Mouse (Mus musculus) adrenal gland, postnatal 14 days (tissue): Measurements from ENCODE around the gene Zfp46. TPM values are rescaled to one million over a fixed set of nuclear protein-coding genes. Genes with fewer than 3 reads are reported as not detected.

Experiments used
- DNase-seq: peaks from one replicate; pipeline ENCODE4 v3.0.0; 2021; ENCODE audit warnings: mixed read lengths
- total RNA-seq: library from RNA; stranded (reverse); gene quantifications from 2 replicates; pipeline ENCODE4 v1.2.3, GENCODE M21; 2021

Zfp46 gene
- total RNA-seq, 1 experiment from 2014 or later, result 27.1 TPM

DNA sequence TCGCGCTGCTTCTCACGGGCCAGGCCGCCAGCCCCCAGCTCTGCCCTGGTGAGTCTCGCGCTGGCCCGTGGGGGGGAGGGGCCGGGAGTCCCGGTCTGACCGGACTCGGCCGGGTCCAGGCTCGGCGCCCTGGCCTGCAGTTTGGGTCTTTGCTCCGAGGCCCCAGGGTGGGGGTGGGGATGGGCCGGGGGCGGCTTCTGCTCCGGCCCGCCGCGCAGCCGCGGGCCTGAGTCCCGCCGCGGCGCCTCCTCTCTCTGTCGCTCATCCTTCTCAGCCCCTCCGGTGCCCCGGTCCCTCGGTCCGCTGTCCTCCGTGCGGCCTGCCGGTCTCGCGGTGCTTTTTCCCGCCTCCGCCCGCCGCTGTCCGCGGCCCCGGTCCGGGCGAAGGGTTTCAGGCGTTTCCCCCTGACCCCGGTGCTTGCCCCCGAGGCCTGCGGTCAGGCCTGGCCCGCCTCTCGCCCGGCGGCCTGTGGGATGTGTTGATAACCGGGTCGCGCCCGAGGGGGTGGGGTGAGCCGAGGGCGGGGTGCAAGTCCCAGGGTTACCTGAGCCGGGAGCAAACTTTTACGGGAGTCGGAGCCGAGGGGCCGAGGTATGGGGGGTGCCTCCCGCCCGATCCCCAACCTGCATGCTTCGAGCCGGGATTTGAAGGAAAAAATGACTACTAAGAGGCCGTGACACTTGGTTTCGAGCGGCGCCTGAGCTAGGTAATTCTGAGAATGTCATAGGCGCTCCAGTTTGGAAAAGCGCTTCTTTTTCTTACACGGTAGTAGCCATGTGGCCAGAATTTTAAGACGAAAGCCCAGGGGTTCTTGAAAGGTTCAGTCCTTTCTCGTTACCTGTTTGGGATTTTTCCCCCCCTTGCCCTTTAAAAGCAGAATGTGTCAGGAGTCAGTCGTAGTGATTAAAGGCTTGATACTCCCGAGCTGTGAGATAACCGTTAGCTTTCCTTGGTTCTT lies 26.8 kb downstream of the Zfp46 start:
- DNase-seq, result peak; percentile 70

DNA sequence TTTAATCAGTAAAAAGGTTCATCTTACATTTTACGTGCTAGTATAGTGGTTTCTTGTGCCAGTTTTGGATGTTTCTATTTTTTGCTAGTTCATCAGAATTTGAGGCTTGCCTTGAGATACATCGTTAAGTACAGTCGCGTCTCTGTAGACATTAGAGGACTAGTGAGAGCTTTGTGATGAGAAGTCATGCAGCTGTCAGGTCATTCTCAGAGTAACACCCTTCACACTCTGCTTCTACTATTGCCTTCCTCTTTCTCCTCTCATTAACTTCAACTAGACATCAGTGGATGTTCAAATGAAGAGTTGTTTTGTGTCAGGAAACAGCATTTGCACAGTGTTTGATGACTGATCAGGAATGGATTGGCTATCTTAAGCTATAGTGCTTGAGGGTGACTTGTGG lies 28.1 kb downstream of the Zfp46 start:
- DNase-seq, result no peak

DNA sequence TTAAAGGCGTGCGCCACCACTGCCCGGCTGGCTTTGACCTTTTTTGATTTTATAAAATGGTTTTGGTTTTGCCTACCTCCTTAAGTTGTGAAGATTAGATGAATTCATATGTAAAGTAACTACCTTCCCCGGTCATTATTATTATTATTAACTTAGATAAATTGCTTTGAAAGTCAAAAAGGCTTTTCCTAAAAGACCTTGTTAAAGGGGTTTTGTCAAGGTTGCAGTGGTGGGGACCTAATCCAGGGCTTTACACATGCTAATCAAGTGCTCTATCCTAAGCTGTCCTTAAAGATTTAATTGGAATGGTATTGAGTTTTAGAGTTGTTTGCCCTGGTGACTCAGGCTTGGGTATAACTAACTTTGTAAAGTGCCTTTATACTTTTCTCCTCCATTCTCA lies 33.2 kb downstream of the Zfp46 start:
- no peak for DNase-seq

DNA sequence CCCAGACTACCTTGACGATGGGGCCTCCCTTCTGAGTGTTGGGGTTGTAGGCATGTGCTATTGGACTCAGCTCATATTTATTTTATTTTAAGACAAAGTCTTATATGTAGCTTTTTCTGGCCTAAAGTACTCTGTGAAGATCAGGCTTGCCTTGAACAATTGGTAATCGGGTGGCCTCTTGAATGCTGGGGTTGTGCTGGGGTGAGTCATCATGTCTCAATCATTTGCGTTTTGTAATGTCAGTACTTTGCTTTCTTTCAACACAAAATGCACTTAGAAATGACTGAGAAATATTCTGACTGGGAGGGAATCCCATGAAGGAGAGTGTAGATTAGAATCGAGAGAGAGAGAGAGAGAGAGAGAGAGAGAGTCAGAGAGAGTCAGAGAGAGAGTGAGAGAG lies 35.5 kb downstream of the Zfp46 start:
- peak; percentile 42 for DNase-seq

DNA sequence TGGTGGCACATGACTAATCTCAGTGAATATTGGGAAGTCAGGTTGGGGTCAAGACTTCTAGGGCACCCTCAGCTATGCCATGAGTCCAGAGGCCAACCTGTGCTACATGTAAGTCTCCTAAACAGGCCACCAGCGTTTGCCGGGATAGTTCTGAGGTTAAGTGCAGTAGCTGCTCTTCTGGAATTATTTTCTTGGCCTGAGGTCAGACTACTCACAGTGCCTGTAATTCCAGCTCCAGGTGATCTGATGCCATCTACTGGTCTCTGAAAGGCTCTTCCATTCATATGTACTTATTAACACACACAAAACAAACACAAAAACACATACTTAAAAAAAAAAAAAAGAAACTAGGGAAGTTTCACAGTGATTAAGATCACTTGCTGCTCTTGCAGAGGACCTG lies 39.7 kb downstream of the Zfp46 start:
- DNase-seq, result peak; percentile 26

DNA sequence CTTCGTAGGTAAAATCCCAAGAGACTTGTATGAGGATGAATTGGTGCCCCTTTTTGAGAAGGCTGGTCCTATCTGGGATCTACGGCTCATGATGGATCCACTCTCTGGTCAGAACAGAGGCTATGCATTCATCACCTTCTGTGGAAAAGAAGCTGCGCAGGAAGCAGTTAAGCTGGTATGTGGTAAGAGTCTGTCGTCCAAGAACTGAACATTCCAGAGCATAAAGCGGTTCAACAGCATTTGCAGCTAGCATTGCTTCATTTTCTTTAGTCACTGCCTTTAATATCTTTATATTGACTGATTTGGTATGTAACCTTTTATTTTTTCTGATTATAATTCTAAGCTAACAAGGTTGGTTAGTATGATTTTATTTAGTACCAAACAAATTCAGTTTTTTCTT lies 42.8 kb downstream of the Zfp46 start:
- DNase-seq, result no peak

DNA sequence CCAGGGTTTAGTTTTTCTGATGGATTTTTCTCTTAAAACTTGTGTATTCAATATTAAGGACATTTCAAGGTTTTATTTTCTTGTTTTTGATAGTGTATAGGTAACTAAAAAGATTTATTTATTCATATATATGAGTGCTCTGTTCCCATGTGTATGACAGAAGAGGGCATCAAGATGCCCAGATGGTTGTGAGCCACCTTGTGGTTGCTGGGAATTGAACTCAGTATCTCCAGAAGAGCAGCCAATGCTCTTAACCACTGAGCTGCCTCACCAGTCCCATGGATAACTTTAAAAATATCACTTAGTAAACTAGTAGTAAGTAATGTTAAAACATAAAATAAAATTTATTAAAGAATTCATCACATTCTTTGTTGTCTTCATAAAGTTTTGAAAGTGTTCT lies 43.6 kb downstream of the Zfp46 start:
- no peak for DNase-seq

DNA sequence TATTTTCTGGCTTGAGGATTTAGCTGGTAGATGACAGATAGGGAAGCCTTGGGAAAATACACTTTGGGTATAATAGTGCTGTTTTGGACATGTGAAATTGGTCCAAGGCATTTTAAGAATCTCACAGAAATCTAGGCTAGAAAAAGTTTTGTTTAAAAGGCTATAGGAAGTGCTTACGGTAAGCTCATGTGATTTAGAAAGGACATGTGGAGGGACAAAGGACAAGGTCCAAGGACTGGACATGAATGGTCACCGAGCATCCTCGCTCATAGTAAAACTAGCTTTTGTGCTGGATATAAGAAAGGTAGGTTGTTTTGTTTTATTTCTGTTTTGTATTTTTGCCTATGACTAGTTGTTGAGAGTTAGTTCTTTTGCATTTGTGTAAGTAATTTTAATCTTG lies 47.2 kb downstream of the Zfp46 start:
- no peak for DNase-seq

DNA sequence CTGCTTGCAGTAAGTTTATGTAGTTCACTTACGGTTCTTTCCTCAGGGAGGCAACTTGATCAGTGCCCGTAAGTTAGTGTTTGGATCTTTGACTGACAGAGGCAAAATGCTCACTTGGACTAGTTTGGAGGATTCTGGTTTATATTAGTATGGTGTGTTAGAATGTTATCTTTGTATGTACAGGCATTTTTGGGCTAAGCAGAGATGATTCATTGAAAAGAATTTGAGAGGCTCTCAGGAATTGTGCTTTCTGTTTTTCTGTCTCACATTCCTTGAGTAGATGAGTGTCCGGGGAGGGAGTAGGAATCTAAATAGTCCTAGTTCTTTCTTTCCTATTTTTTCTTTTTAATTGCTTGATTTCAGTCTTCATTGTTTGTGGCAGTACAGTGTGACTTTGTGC lies 48.7 kb downstream of the Zfp46 start:
- no peak for DNase-seq

DNA sequence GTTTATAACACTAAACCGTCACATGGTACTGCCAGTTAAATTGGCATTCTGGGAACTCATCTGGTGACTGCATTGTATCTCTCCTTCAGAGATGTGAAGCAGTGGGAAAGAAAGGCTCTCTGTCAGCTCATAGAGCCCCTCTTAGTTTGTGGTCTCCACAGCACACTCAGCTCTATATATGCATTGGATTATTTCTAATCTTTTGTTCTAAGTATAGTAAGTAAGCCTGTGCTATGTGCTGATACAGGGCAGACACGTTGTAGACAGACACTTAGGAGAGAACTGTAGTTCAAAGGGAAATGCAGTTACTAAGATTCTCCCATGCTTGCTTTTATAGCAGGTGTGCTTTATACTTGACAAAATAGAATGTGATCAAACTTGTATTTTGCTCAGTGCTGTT lies 50.6 kb downstream of the Zfp46 start:
- DNase-seq, result no peak

DNA sequence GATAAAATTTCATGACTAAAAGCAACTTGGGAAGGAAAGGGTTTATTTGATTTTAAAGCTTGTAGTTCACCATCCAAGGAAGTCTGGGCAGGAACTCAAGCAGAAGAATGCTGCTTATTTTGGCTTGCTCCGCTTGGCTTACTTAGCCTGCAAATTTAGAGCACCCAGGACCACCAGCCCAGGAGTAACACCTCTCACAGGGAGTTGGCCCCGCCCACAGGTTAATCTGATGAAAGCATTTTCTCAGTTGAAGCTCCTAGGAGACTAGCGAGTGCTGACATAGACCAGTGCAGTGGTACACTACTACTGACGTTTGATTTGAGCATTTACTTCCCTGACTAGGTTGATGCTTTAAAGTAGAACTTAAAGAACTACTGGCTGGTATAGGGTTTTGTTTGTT lies 52.6 kb downstream of the Zfp46 start:
- no peak for DNase-seq

Other genes starting within 250 kb of the Zfp46 start
- gene Rpl11, start 231.3 kb upstream of the Zfp46 start, total RNA-seq, result 722 and 781 TPM in 2 replicates
- gene Id3, start 141.2 kb upstream of the Zfp46 start, total RNA-seq, result 91.3 and 98.0 TPM in 2 replicates
- gene E2f2, start 112.3 kb upstream of the Zfp46 start, total RNA-seq, result 12.0 and 13.6 TPM in 2 replicates
- gene Asap3, start 78.3 kb upstream of the Zfp46 start, total RNA-seq, result 3.4 and 3.8 TPM in 2 replicates
- 3.3 and 6.3 TPM in 2 replicates for gene Tcea3, start 37.0 kb upstream of the Zfp46 start, total RNA-seq
- gene Hnrnpr, start 26.3 kb downstream of the Zfp46 start, total RNA-seq, result 82.8 and 90.1 TPM in 2 replicates
- 0.15 TPM in 1 of 2 replicates, not detected in the other for gene Htr1d, start 138.8 kb downstream of the Zfp46 start, total RNA-seq
- gene 6030445D17Rik, start 177.6 kb downstream of the Zfp46 start, total RNA-seq, result 0.56 and 0.70 TPM in 2 replicates
- gene Luzp1, start 185.1 kb downstream of the Zfp46 start, total RNA-seq, result 34.4 and 34.6 TPM in 2 replicates